Mouse (Mus musculus): ENCODE data around the gene Sec24a. TPM values are rescaled to one million over a fixed set of nuclear protein-coding genes. Genes with fewer than 3 reads are reported as not detected.
"Not testable (repeated sequence)": the region's sequence is repeated elsewhere in the genome, so short reads cannot be mapped to it uniquely, and the experiment has no call there.

Gene Sec24a
- total RNA-seq, 1 experiment from 2014 or later = 7.2 TPM

GRCm38 (mm10) chr11:51763955-51764354 lies 521 bp upstream of the Sec24a start:
- ATAC-seq (replicated peaks; ENCODE audit: insufficient number of reproducible peaks, low FRiP score, low TSS enrichment, poor library complexity, severe bottlenecking) = 0 out of 2 replicates have a peak, but pooled peaks have one; percentile 9

DNA sequence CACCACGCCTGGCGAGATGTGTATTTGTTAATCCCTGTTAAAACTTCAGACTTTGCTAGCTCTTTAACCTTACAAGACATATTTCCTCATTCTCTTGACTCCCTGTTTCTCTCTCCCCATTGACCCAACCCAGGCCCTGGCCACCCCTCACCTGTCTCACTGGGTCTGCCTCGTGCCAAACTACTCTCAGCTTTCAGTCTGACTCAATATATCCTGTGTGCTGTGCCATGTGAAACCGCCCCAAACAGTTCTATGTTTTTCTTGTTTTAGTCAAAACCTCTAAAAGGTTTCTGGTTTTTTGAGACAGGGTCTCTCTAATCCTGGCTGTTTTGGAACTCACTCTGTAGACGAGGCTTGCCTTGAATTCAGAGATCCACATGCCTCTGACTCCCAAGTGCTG lies 2.2 kb downstream of the Sec24a start:
- no peak for ATAC-seq (replicated peaks; ENCODE audit: insufficient number of reproducible peaks, low FRiP score, low TSS enrichment, poor library complexity, severe bottlenecking)

DNA sequence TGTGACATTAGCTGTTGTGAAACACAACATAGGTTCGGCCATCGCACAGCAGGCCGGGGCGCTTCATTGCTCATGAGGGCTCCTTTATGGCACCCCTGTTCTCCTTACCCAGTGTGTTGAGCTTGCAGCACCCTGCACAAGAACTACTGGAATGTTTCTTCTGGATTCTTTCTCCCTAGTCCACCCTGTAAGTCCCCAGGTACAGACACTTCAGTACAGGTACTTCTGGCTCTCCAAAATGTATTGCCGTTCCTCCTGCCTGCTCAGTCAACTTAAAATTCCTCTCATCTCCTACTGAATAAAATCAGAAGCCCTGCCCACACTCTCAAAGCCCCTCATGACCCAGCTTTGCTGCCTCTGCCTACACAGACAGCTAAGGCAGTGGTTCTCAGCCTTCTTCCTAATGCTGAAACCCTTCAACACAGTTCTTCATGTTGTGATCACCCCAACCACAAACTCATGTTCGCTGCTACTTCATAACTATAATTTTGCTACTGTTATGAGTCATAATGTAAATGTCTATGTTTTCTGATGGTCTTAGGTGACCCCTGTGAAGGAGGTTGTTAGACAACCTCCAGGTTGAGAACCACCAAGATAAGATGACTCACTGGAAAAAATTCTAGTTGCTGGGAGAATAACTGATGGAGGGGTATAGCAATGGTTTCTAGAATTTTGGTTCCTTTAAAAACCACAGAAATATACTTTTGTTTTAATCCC lies 3.3 kb downstream of the Sec24a start:
- no peak for ATAC-seq (replicated peaks; ENCODE audit: insufficient number of reproducible peaks, low FRiP score, low TSS enrichment, poor library complexity, severe bottlenecking)

- no peak for ATAC-seq (replicated peaks; ENCODE audit: insufficient number of reproducible peaks, low FRiP score, low TSS enrichment, poor library complexity, severe bottlenecking)
Measured at GRCm38 (mm10) chr11:51759251-51759650, 4.2 kb downstream of the Sec24a start.

DNA sequence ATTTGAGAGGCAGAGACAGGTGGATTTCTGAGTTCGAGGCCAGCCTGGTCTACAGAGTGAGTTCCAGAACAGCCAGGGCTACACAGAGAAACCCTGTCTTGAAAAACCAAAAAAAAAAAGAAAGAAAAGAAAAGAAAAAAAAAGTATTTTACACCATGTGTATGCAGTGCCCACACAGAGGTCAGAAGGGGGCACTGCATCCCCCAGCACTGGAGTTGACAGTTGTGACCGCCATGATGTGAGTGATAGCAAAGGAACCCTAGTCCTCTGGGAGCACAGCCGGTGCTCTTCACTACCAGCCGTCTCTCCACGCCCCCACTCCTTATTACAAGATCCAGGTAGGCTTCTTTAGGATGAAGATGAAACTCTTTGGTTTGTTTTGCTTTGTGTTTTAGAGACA lies 5.2 kb downstream of the Sec24a start:
- ATAC-seq (replicated peaks; ENCODE audit: insufficient number of reproducible peaks, low FRiP score, low TSS enrichment, poor library complexity, severe bottlenecking) = not testable (repeated sequence)

DNA sequence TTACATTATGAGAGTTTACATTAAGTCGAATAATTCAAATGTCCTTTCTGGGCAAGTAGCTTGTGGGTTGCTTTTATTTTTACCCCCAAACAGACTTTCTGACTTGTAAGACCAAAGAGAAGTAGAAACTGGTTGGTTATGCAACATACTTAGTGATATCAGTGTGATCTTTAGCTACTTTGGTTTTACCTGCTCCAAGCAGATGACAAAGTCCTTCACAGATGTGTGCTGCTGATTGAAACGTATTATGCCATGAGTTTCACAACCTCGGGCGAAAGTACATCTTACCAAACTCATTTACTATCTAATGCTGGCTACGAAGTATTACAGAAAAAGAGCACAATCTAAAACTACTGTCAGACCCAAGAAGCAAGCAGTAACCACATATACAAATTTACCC lies 5.8 kb downstream of the Sec24a start:
- ATAC-seq (replicated peaks; ENCODE audit: insufficient number of reproducible peaks, low FRiP score, low TSS enrichment, poor library complexity, severe bottlenecking) = no peak

DNA sequence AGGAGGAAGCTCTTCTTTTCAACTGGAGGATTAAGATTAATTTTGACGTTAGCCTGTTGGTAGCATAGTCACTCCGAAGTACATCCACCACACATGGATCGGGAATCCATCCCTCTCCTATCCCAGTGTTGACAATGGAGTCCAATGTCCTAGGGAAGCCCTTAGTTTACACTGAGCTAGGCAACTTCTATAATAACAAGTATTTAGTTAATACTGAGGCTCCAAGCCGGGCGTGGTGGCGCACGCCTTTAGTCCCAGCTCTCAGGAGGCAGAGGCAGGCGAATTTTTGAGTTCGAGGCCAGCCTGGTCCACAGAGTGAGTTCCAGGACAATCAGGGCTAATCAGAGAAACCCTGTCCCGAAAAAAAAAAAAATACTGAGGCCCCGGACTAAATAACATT lies 6.4 kb downstream of the Sec24a start:
- ATAC-seq (replicated peaks; ENCODE audit: insufficient number of reproducible peaks, low FRiP score, low TSS enrichment, poor library complexity, severe bottlenecking) = no peak

DNA sequence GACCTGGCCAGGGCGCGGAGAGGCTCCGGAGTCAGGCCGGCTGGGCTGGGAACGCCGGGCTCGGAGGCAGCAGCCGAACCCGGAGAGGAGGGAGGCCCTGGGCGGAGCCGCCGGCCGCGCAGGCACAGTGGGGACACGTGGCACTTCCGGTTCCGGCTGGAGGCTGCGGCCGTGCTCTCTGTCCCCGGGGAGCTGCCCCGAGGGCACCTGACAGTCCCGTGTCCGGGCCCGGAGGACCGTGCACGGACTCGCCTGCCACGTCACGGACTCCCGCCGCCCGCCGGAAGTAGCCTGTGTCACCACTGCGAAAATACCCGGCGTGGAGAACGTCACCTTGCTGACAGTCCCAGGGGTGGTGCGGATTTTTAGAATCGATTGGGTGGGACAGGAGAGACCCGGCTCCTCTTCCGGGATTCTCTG lies 7.1 kb downstream of the Sec24a start:
- peak; percentile 94 for ATAC-seq (replicated peaks; ENCODE audit: insufficient number of reproducible peaks, low FRiP score, low TSS enrichment, poor library complexity, severe bottlenecking)

- ATAC-seq (replicated peaks; ENCODE audit: insufficient number of reproducible peaks, low FRiP score, low TSS enrichment, poor library complexity, severe bottlenecking) = peak; percentile 23; the same call in 1 of the 2 replicates
Measured at GRCm38 (mm10) chr11:51755621-51756311, 7.7 kb downstream of the Sec24a start.

DNA sequence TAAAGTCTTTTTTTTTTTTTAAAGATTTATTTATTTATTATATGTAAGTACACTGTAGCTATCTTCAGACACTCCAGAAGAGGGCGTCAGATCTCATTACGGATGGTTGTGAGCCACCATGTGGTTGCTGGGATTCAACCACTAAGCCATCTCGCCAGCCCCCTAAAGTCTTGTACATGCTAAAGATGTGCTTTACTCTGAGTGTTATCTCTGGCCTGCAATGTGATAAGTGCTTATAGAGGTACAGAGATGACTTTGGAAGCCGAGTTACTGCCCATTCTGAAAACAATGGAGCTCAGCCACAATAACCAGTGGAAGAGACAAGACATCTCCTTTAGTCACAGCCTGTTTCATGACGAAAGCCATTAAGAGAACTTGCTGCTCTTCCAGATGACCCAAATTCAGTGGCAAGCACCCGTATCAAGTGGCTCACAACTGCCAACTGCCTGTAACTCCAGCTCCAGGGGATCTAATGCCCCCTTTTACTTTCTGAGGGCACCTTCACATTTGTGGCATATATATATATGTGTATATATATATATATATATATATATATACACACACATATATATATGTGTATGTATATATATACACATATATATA lies 11.7 kb downstream of the Sec24a start:
- not testable (repeated sequence) for ATAC-seq (replicated peaks; ENCODE audit: insufficient number of reproducible peaks, low FRiP score, low TSS enrichment, poor library complexity, severe bottlenecking)

DNA sequence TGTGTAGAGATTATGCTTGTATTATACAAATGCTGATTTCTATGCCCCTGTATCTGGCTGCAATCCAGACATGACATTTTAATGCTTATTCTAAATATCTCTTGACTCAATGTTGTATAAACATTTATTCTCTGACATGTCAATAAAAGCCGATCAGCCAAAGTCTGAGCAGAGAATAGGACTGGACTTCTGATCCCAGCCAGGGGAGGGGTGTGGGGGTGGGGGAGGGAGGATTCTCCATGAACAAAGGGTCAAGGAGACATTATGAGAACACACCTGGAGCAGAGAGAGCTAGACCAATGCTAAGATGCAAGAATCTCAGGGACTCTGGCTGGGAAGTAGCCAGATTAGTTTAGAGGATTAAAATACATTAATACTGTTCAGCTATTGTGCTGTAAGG lies 17.3 kb downstream of the Sec24a start:
- no peak for ATAC-seq (replicated peaks; ENCODE audit: insufficient number of reproducible peaks, low FRiP score, low TSS enrichment, poor library complexity, severe bottlenecking)

- ATAC-seq (replicated peaks; ENCODE audit: insufficient number of reproducible peaks, low FRiP score, low TSS enrichment, poor library complexity, severe bottlenecking) = no peak
Measured at GRCm38 (mm10) chr11:51740701-51741100, 22.7 kb downstream of the Sec24a start.

GRCm38 (mm10) chr11:51738651-51739403 lies 24.6 kb downstream of the Sec24a start:
- no peak for ATAC-seq (replicated peaks; ENCODE audit: insufficient number of reproducible peaks, low FRiP score, low TSS enrichment, poor library complexity, severe bottlenecking)

- not testable (repeated sequence) for ATAC-seq (replicated peaks; ENCODE audit: insufficient number of reproducible peaks, low FRiP score, low TSS enrichment, poor library complexity, severe bottlenecking)
Measured at GRCm38 (mm10) chr11:51734218-51734617, 29.2 kb downstream of the Sec24a start.

GRCm38 (mm10) chr11:51732883-51733282 lies 30.6 kb downstream of the Sec24a start:
- no peak for ATAC-seq (replicated peaks; ENCODE audit: insufficient number of reproducible peaks, low FRiP score, low TSS enrichment, poor library complexity, severe bottlenecking)

- ATAC-seq (replicated peaks; ENCODE audit: insufficient number of reproducible peaks, low FRiP score, low TSS enrichment, poor library complexity, severe bottlenecking) = no peak
Measured at GRCm38 (mm10) chr11:51721066-51721465, 42.4 kb downstream of the Sec24a start.

GRCm38 (mm10) chr11:51707080-51707479 lies 56.4 kb downstream of the Sec24a start:
- no peak for ATAC-seq (replicated peaks; ENCODE audit: insufficient number of reproducible peaks, low FRiP score, low TSS enrichment, poor library complexity, severe bottlenecking)

GRCm38 (mm10) chr11:51706451-51706850 lies 57.0 kb downstream of the Sec24a start:
- ATAC-seq (replicated peaks; ENCODE audit: insufficient number of reproducible peaks, low FRiP score, low TSS enrichment, poor library complexity, severe bottlenecking) = no peak

DNA sequence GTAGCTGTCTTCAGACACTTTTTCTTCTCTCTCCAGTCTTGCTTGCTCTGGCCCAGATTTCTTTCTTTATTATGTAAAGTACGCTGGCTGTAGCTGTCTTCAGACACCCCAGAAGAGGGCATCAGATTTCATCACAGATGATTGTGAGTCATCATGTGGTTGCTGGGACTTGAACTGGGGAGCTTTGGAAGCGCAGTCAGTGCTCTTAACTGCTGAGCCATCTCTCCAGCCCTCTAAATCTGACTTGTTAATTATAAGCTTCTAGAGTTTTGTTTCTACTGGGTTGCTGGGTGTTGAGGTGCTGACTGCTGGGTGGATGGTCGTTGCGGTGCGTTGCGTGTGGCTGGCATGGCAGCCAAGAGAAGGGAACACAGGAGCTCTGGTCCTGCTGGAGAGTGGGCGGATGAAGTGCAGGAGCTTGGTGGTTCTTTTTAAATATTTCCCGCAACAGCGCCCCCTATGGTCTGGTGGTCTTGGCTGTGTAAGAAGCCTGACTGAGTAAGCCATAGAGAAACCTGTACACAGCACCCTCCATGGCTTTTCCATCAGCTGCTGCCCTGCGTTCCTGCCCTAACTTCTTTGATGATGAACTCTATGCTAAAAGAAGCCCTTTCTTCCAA lies 59.9 kb downstream of the Sec24a start:
- no peak for ATAC-seq (replicated peaks; ENCODE audit: insufficient number of reproducible peaks, low FRiP score, low TSS enrichment, poor library complexity, severe bottlenecking)

All from monocyte, adult 5-6 weeks (primary cell).